Mouse (Mus musculus) liver, adult 2 months (tissue): ENCODE results near the gene Kel. TPM values are rescaled to one million over a fixed set of nuclear protein-coding genes. Genes with fewer than 3 reads are reported as not detected.

ENCODE experiments used
- DNase-seq: peaks from one replicate; pipeline ENCODE4 v3.0.0-alpha.2; 2011; ENCODE audit warnings: low read depth, low spot score; ENCODE audit errors: extremely low read depth
- H3K27ac ChIP-seq: fragments of 200-500 bp; replicated peaks from 2 replicates; pipeline ENCODE4 v1.5.1; 2012; ENCODE audit warnings: low read depth, mild to moderate bottlenecking, control low read depth, inconsistent platforms, low read length; ENCODE audit not compliant: insufficient read depth
- H3K27me3 ChIP-seq: fragments of 200-500 bp; 2 replicates; pipeline ENCODE4 v1.6.1; 2012; ENCODE audit warnings: mild to moderate bottlenecking, moderate library complexity, low read length, inconsistent platforms; ENCODE audit not compliant: control insufficient read depth, insufficient read depth
- H3K36me3 ChIP-seq: fragments of 200-500 bp; 2 replicates; pipeline ENCODE4 v1.6.1; 2012; ENCODE audit warnings: low read length, inconsistent platforms; ENCODE audit not compliant: control insufficient read depth, insufficient read depth
- H3K4me1 ChIP-seq: fragments of 200-500 bp; 2 replicates; pipeline ENCODE4 v1.6.1; 2011; ENCODE audit warnings: low read length; ENCODE audit not compliant: control insufficient read depth, insufficient read depth
- H3K4me3 ChIP-seq: fragments of 200-500 bp; 2 replicates; pipeline ENCODE4 v1.5.1; 2011; ENCODE audit warnings: low read depth, mild to moderate bottlenecking, control low read depth, low read length, moderate library complexity; ENCODE audit not compliant: insufficient read depth
- H3K79me2 ChIP-seq: fragments of 200-500 bp; 2 replicates; pipeline ENCODE4 v1.6.1; 2012; ENCODE audit warnings: inconsistent platforms, mild to moderate bottlenecking, low read length, moderate library complexity; ENCODE audit not compliant: control insufficient read depth, insufficient read depth
- H3K9ac ChIP-seq: fragments of 200-500 bp; 2 replicates; pipeline ENCODE4 v1.6.1; 2012; ENCODE audit warnings: low read depth, mild to moderate bottlenecking, control low read depth, inconsistent platforms, low read length
- CTCF ChIP-seq: fragments of 200-500 bp; IDR thresholded peaks from 2 replicates; pipeline ENCODE4 v1.5.1; 2011; ENCODE audit warnings: low read depth, low read length, control low read depth
- POLR2A ChIP-seq: fragments of 200-500 bp; IDR thresholded peaks from 2 replicates; pipeline ENCODE4 v1.6.1; 2011; ENCODE audit warnings: low read length, control low read depth; ENCODE audit not compliant: insufficient read depth; ENCODE audit errors: extremely low read depth
- WGBS: fragments of 180-500 bp; shearing (Covaris S2); methylation state at CpG from one replicate; pipeline ENCODE4 v1.1.7; 2018; 5-methylcytosine and 5-hydroxymethylcytosine counted together
- polyA plus RNA-seq: library from polyadenylated mRNA; depleted of rRNA; stranded (reverse); fragments of >200 nt; gene quantifications from 2 replicates; pipeline ENCODE4 v1.2.3, GENCODE M21; 2012
- total RNA-seq: library from RNA; depleted of rRNA; stranded (reverse); fragments of >200 nt; gene quantifications from 2 replicates; pipeline ENCODE4 v1.2.3, GENCODE M21; 2014

Kel gene
- total and polyA plus RNA-seq, 2 experiments, result not detected

- H3K36me3 ChIP-seq, result no peaks in the 10 kb centered on the region
- H3K79me2 ChIP-seq, result no peaks in the 10 kb centered on the region
- no peak for TF ChIP-seq POLR2A
- TF ChIP-seq CTCF, result no peak
- no peaks in the 10 kb centered on the region for H3K27me3 ChIP-seq
- no peak overlapping the region for H3K27ac ChIP-seq
- no peak overlapping the region for H3K4me3 ChIP-seq
- H3K9ac ChIP-seq, result no peak overlapping the region
- H3K4me1 ChIP-seq, result no peaks in the 10 kb centered on the region
- no peak for DNase-seq
- 72% methylated on average over 2 of the region's 2 CpGs for WGBS
Measured at GRCm38 (mm10) chr6:41721430-41721829, 17.3 kb upstream of the Kel start.

GRCm38 (mm10) chr6:41710281-41710680 is 6.1 kb upstream of the Kel start:
- DNase-seq, result no peak
- WGBS, result 78% methylated on average over 1 of the region's 1 CpGs
- Histone ChIP-seq H3K9ac (no peak overlapping the region), H3K4me3 (no peak overlapping the region), H3K27ac (no peak overlapping the region), H3K36me3 (no peaks in the 10 kb centered on the region), H3K79me2 (no peaks in the 10 kb centered on the region), H3K4me1 (no peaks in the 10 kb centered on the region), H3K27me3 (no peaks in the 10 kb centered on the region)
- no peak for TF ChIP-seq CTCF
- TF ChIP-seq POLR2A, result no peak

DNA sequence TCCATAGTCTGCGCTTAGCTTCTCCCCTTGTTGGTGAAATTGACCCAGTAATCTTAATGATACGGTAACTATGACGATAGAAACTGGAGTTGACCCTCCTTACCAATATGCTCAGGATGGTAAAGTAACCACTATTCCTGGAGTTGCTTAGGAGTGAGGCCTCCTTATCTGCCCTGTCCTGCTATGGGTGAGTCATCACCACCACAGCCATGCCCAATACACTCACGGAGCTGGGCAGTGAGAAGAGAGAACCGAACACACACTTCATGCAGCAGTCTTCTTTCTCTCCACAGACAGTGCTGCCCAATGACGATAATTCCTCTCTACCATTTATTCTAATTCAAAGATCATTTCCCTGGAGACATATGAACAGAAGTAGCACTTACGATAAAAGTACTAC is 2.1 kb upstream of the Kel start:
- TF ChIP-seq POLR2A, result no peak
- WGBS, result 87% methylated on average over 7 of the region's 7 CpGs
- Histone ChIP-seq H3K9ac (no peak overlapping the region), H3K4me3 (no peak overlapping the region), H3K27ac (no peak overlapping the region), H3K27me3 (no peaks in the 10 kb centered on the region), H3K36me3 (no peaks in the 10 kb centered on the region), H3K79me2 (no peaks in the 10 kb centered on the region), H3K4me1 (no peaks in the 10 kb centered on the region)
- no peak for DNase-seq

DNA sequence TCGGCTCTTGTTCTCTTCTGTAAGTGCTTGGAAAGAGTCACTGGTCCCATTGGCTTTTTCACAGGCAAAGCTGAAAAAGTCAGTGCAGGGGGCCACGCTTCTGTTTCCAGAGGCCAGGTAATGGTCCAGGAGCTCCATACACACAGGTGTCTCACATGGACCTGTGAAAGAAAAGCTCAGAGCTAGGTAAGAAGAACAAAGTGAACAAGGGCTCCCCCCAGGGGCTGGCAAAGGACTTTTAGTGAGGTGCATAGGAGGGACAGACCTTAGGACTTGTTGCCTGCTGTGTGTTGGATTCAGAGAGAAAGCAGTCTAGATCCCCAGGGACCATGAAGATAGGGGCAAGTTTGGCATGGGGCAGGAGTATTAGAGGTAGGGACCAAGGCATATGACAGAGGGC is 1.2 kb downstream of the Kel start:
- no peaks in the 10 kb centered on the region for H3K79me2 ChIP-seq
- H3K4me3 ChIP-seq, result no peak overlapping the region
- H3K9ac ChIP-seq, result no peak overlapping the region
- no peaks in the 10 kb centered on the region for H3K4me1 ChIP-seq
- TF ChIP-seq CTCF (no peak), POLR2A (no peak)
- no peak for DNase-seq
- H3K27ac ChIP-seq, result no peak overlapping the region
- 62% methylated on average over 2 of the region's 2 CpGs for WGBS
- no peaks in the 10 kb centered on the region for H3K36me3 ChIP-seq
- no peaks in the 10 kb centered on the region for H3K27me3 ChIP-seq

- no peaks in the 10 kb centered on the region for H3K4me1 ChIP-seq
- no peak for DNase-seq
- no peaks in the 10 kb centered on the region for H3K27me3 ChIP-seq
- TF ChIP-seq POLR2A (no peak), CTCF (no peak)
- no peaks in the 10 kb centered on the region for H3K36me3 ChIP-seq
- no peak overlapping the region for H3K9ac ChIP-seq
- 44% methylated on average over 1 of the region's 1 CpGs for WGBS
- no peaks in the 10 kb centered on the region for H3K79me2 ChIP-seq
- no peak overlapping the region for H3K27ac ChIP-seq
- no peak overlapping the region for H3K4me3 ChIP-seq
Measured at GRCm38 (mm10) chr6:41701245-41701644, 2.9 kb downstream of the Kel start.

- WGBS, result 93% methylated on average over 1 of the region's 1 CpGs
- H3K4me1 ChIP-seq, result no peaks in the 10 kb centered on the region
- H3K79me2 ChIP-seq, result no peaks in the 10 kb centered on the region
- no peak overlapping the region for H3K9ac ChIP-seq
- TF ChIP-seq CTCF (no peak), POLR2A (no peak)
- no peak overlapping the region for H3K4me3 ChIP-seq
- H3K27ac ChIP-seq, result no peak overlapping the region
- no peak for DNase-seq
- no peaks in the 10 kb centered on the region for H3K27me3 ChIP-seq
- no peaks in the 10 kb centered on the region for H3K36me3 ChIP-seq
Measured at GRCm38 (mm10) chr6:41694407-41694806, 9.7 kb downstream of the Kel start.
